Mouse (Mus musculus): ENCODE measurements around the gene Onecut3. TPM values are rescaled to one million over a fixed set of nuclear protein-coding genes. Genes with fewer than 3 reads are reported as not detected.

Gene Onecut3
- total and polyA plus RNA-seq, 3 experiments, result not detected

GRCm38 (mm10) chr10:80553997-80554396 is 59.4 kb downstream of the Onecut3 start:
- DNase-seq, result no peak

GRCm38 (mm10) chr10:80557346-80557965 is 62.8 kb downstream of the Onecut3 start:
- DNase-seq, result peak; percentile 86

- DNase-seq, result no peak
Measured at GRCm38 (mm10) chr10:80559431-80559830, 64.8 kb downstream of the Onecut3 start.

GRCm38 (mm10) chr10:80560621-80561020 is 66.0 kb downstream of the Onecut3 start:
- DNase-seq, result no peak

GRCm38 (mm10) chr10:80561116-80561944 is 66.7 kb downstream of the Onecut3 start, which contains the start of gene Rexo1:
Gene Rexo1, minus strand, starts transcription at chr10:80561560.
- peak; percentile 94 for DNase-seq

GRCm38 (mm10) chr10:80566375-80567092 is 71.9 kb downstream of the Onecut3 start:
- peak; percentile 84 for DNase-seq

Other genes with a start within 250 kb of the Onecut3 start
- 100 to 1,000 TPM; 295 to 337 TPM for gene Ndufs7, start 245.7 kb upstream of the Onecut3 start, total RNA-seq (2021)
- 1,122 and 1,204 TPM in 2 replicates for gene Ndufs7, start 245.7 kb upstream of the Onecut3 start, polyA plus RNA-seq (2012; rRNA removed)
- gene Gamt, start 233.8 kb upstream of the Onecut3 start, total RNA-seq (2021), result 100 to 1,000 TPM; 246 to 281 TPM
- gene Gamt, start 233.8 kb upstream of the Onecut3 start, polyA plus RNA-seq (2012; rRNA removed), result 820 and 833 TPM in 2 replicates
- 100 to 1,000 TPM in 1 of 2 experiments, 10 to 100 TPM in 1; 72.1 to 101 TPM for gene Dazap1, start 233.3 kb upstream of the Onecut3 start, total RNA-seq (2021)
- 102 and 119 TPM in 2 replicates for gene Dazap1, start 233.3 kb upstream of the Onecut3 start, polyA plus RNA-seq (2012; rRNA removed)
- gene Rps15, start 202.4 kb upstream of the Onecut3 start, total RNA-seq (2021), result 1,000 to 10,000 TPM; 1,320 to 1,332 TPM
- gene Rps15, start 202.4 kb upstream of the Onecut3 start, polyA plus RNA-seq (2012; rRNA removed), result 1,020 and 1,031 TPM in 2 replicates
- gene Apc2, start 198.9 kb upstream of the Onecut3 start, total RNA-seq (2021), result 1 to 10 TPM in 1 of 2 experiments, under 1 TPM in 1; 0.72 to 3.0 TPM
- 2.5 and 4.0 TPM in 2 replicates for gene Apc2, start 198.9 kb upstream of the Onecut3 start, polyA plus RNA-seq (2012; rRNA removed)
- gene 2310011J03Rik, start 174.3 kb upstream of the Onecut3 start, total RNA-seq (2021), result 10 to 100 TPM; 21.6 to 32.5 TPM
- 57.0 and 61.7 TPM in 2 replicates for gene 2310011J03Rik, start 174.3 kb upstream of the Onecut3 start, polyA plus RNA-seq (2012; rRNA removed)
- 1 to 10 TPM; 1.8 to 3.4 TPM for gene Pcsk4, start 165.3 kb upstream of the Onecut3 start, total RNA-seq (2021)
- gene Pcsk4, start 165.3 kb upstream of the Onecut3 start, polyA plus RNA-seq (2012; rRNA removed), result 15.9 and 19.6 TPM in 2 replicates
- gene Reep6, start 164.9 kb upstream of the Onecut3 start, total RNA-seq (2021), result 10 to 100 TPM; 11.1 to 15.6 TPM
- gene Reep6, start 164.9 kb upstream of the Onecut3 start, polyA plus RNA-seq (2012; rRNA removed), result 11.3 and 15.7 TPM in 2 replicates
- 10 to 100 TPM in 1 of 2 experiments, 1 to 10 TPM in 1; 8.0 to 10.3 TPM for gene Adamtsl5, start 146.4 kb upstream of the Onecut3 start, total RNA-seq (2021)
- gene Adamtsl5, start 146.4 kb upstream of the Onecut3 start, polyA plus RNA-seq (2012; rRNA removed), result 35.1 and 41.5 TPM in 2 replicates
- gene Plk5, start 138.4 kb upstream of the Onecut3 start, total RNA-seq (2021), result under 1 TPM; 0.14 to 0.45 TPM
- 1.5 and 2.6 TPM in 2 replicates for gene Plk5, start 138.4 kb upstream of the Onecut3 start, polyA plus RNA-seq (2012; rRNA removed)
- 10 to 100 TPM; 19.2 to 19.5 TPM for gene Mex3d, start 107.2 kb upstream of the Onecut3 start, total RNA-seq (2021)
- gene Mex3d, start 107.2 kb upstream of the Onecut3 start, polyA plus RNA-seq (2012; rRNA removed), result 60.7 and 61.5 TPM in 2 replicates
- 100 to 1,000 TPM; 125 to 146 TPM for gene Mbd3, start 95.3 kb upstream of the Onecut3 start, total RNA-seq (2021)
- gene Mbd3, start 95.3 kb upstream of the Onecut3 start, polyA plus RNA-seq (2012; rRNA removed), result 158 and 165 TPM in 2 replicates
- gene Uqcr11, start 88.0 kb upstream of the Onecut3 start, total RNA-seq (2021), result 1,000 to 10,000 TPM in 1 of 2 experiments, 100 to 1,000 TPM in 1; 714 to 1,027 TPM
- 2,955 and 2,958 TPM in 2 replicates for gene Uqcr11, start 88.0 kb upstream of the Onecut3 start, polyA plus RNA-seq (2012; rRNA removed)
- gene Tcf3, start 61.2 kb upstream of the Onecut3 start, total RNA-seq (2021), result 10 to 100 TPM; 46.6 to 55.4 TPM
- 148 and 152 TPM in 2 replicates for gene Tcf3, start 61.2 kb upstream of the Onecut3 start, polyA plus RNA-seq (2012; rRNA removed)
- 1 to 10 TPM in 1 of 2 experiments, under 1 TPM in 1; 0.52 to 1.1 TPM for gene Atp8b3, start 44.3 kb downstream of the Onecut3 start, total RNA-seq (2021)
- 0.16 and 0.21 TPM in 2 replicates for gene Atp8b3, start 44.3 kb downstream of the Onecut3 start, polyA plus RNA-seq (2012; rRNA removed)
- gene Rexo1, start 66.7 kb downstream of the Onecut3 start, total RNA-seq (2021), result 10 to 100 TPM; 37.1 to 41.8 TPM
- gene Rexo1, start 66.7 kb downstream of the Onecut3 start, polyA plus RNA-seq (2012; rRNA removed), result 88.8 and 105 TPM in 2 replicates
- 10 to 100 TPM in 1 of 2 experiments, 1 to 10 TPM in 1; 9.6 to 10.6 TPM for gene Klf16, start 82.5 kb downstream of the Onecut3 start, total RNA-seq (2021)
- gene Klf16, start 82.5 kb downstream of the Onecut3 start, polyA plus RNA-seq (2012; rRNA removed), result 39.5 and 48.0 TPM in 2 replicates
- 100 to 1,000 TPM in 1 of 2 experiments, 10 to 100 TPM in 1; 86.5 to 104 TPM for gene Abhd17a, start 95.5 kb downstream of the Onecut3 start, total RNA-seq (2021)
- 613 and 625 TPM in 2 replicates for gene Abhd17a, start 95.5 kb downstream of the Onecut3 start, polyA plus RNA-seq (2012; rRNA removed)
- gene Scamp4, start 108.0 kb downstream of the Onecut3 start, total RNA-seq (2021), result 10 to 100 TPM; 55.9 to 68.7 TPM
- gene Scamp4, start 108.0 kb downstream of the Onecut3 start, polyA plus RNA-seq (2012; rRNA removed), result 161 and 190 TPM in 2 replicates
- 1 to 10 TPM; 2.0 to 4.0 TPM for gene Adat3, start 108.0 kb downstream of the Onecut3 start, total RNA-seq (2021)
- 31.5 and 33.0 TPM in 2 replicates for gene Adat3, start 108.0 kb downstream of the Onecut3 start, polyA plus RNA-seq (2012; rRNA removed)
- gene Gm49322, start 111.2 kb downstream of the Onecut3 start, total RNA-seq (2021), result 1 to 10 TPM; 1.3 to 1.4 TPM
- 2.2 and 2.3 TPM in 2 replicates for gene Gm49322, start 111.2 kb downstream of the Onecut3 start, polyA plus RNA-seq (2012; rRNA removed)
- 100 to 1,000 TPM; 110 to 133 TPM for gene Csnk1g2, start 128.0 kb downstream of the Onecut3 start, total RNA-seq (2021)
- 241 and 255 TPM in 2 replicates for gene Csnk1g2, start 128.0 kb downstream of the Onecut3 start, polyA plus RNA-seq (2012; rRNA removed)
- 10 to 100 TPM; 54.1 to 73.9 TPM for gene Btbd2, start 162.2 kb downstream of the Onecut3 start, total RNA-seq (2021)
- 165 and 166 TPM in 2 replicates for gene Btbd2, start 162.2 kb downstream of the Onecut3 start, polyA plus RNA-seq (2012; rRNA removed)
- gene Mknk2, start 183.3 kb downstream of the Onecut3 start, total RNA-seq (2021), result 100 to 1,000 TPM; 185 to 189 TPM
- gene Mknk2, start 183.3 kb downstream of the Onecut3 start, polyA plus RNA-seq (2012; rRNA removed), result 427 and 546 TPM in 2 replicates
- gene Mob3a, start 207.1 kb downstream of the Onecut3 start, total RNA-seq (2021), result 10 to 100 TPM; 18.0 to 19.4 TPM
- 22.5 and 27.1 TPM in 2 replicates for gene Mob3a, start 207.1 kb downstream of the Onecut3 start, polyA plus RNA-seq (2012; rRNA removed)
- gene Izumo4, start 207.3 kb downstream of the Onecut3 start, total RNA-seq (2021), result 10 to 100 TPM; 13.2 to 21.2 TPM
- gene Izumo4, start 207.3 kb downstream of the Onecut3 start, polyA plus RNA-seq (2012; rRNA removed), result 73.3 and 74.3 TPM in 2 replicates
- 100 to 1,000 TPM in 1 of 2 experiments, 10 to 100 TPM in 1; 85.6 to 104 TPM for gene Ap3d1, start 247.4 kb downstream of the Onecut3 start, total RNA-seq (2021)
- gene Ap3d1, start 247.4 kb downstream of the Onecut3 start, polyA plus RNA-seq (2012; rRNA removed), result 98.1 and 131 TPM in 2 replicates

Data from adrenal gland, adult 2 months (tissue).